Mouse (Mus musculus): Measurements from ENCODE around the gene Gm3448.

Gene Gm3448

GRCm38 (mm10) chr17:14959979-14960378 is 81.4 kb downstream of the Gm3448 start:
- no peak for DNase-seq (ENCODE audit: low read depth, low spot score)

GRCm38 (mm10) chr17:14958686-14959327 is 82.5 kb downstream of the Gm3448 start:
- DNase-seq (ENCODE audit: low read depth, low spot score) = no peak

- DNase-seq (ENCODE audit: low read depth, low spot score) = no peak
These were observed 87.9 kb downstream of the Gm3448 start for GRCm38 (mm10) chr17:14953452-14953851.

- no peak for DNase-seq (ENCODE audit: low read depth, low spot score)
These were observed 92.0 kb downstream of the Gm3448 start for GRCm38 (mm10) chr17:14949161-14949827.
